Mouse (Mus musculus) kidney, postnatal 36 days (tissue): ENCODE data around the gene Pcbp3.

Source experiments
- DNase-seq, 2 experiments: peaks; one replicate each; pipeline ENCODE4 v3.0.0; 2021 to 2022; ENCODE audit warnings: mixed read lengths in 2 of 2

The Pcbp3 gene

GRCm38 (mm10) chr10:76844365-76844764, 117.3 kb downstream of the Pcbp3 start:
- DNase-seq: peak; percentile 36 to 39

- no peak for DNase-seq
Observed at GRCm38 (mm10) chr10:76842087-76842486, 119.6 kb downstream of the Pcbp3 start.

- DNase-seq: no peak
Observed at GRCm38 (mm10) chr10:76841220-76841619, 120.5 kb downstream of the Pcbp3 start.

- peak; percentile 48 to 52 for DNase-seq
Observed at GRCm38 (mm10) chr10:76840566-76840965, 121.1 kb downstream of the Pcbp3 start.

- peak; percentile 85 to 95 for DNase-seq
Observed at GRCm38 (mm10) chr10:76835497-76836357, 126.0 kb downstream of the Pcbp3 start.

GRCm38 (mm10) chr10:76832841-76833240, 128.8 kb downstream of the Pcbp3 start:
- no peak for DNase-seq

GRCm38 (mm10) chr10:76831915-76832314, 129.8 kb downstream of the Pcbp3 start:
- DNase-seq: no peak

- DNase-seq: no peak
Observed at GRCm38 (mm10) chr10:76831151-76831550, 130.5 kb downstream of the Pcbp3 start.

- no peak for DNase-seq
Observed at GRCm38 (mm10) chr10:76828936-76829335, 132.8 kb downstream of the Pcbp3 start.

GRCm38 (mm10) chr10:76822698-76823097, 139.0 kb downstream of the Pcbp3 start:
- no peak for DNase-seq

GRCm38 (mm10) chr10:76819321-76819720, 142.4 kb downstream of the Pcbp3 start:
- DNase-seq: peak; percentile 64 to 69

- DNase-seq: no peak
Observed at GRCm38 (mm10) chr10:76818337-76818736, 143.3 kb downstream of the Pcbp3 start.

- no peak for DNase-seq
Observed at GRCm38 (mm10) chr10:76816930-76817329, 144.8 kb downstream of the Pcbp3 start.

- no peak for DNase-seq
Observed at GRCm38 (mm10) chr10:76816436-76816835, 145.3 kb downstream of the Pcbp3 start.

- no peak for DNase-seq
Observed at GRCm38 (mm10) chr10:76815481-76815880, 146.2 kb downstream of the Pcbp3 start.

- no peak for DNase-seq
Observed at GRCm38 (mm10) chr10:76814811-76815210, 146.9 kb downstream of the Pcbp3 start.

- no peak for DNase-seq
Observed at GRCm38 (mm10) chr10:76809916-76810660, 151.6 kb downstream of the Pcbp3 start.

GRCm38 (mm10) chr10:76809439-76809838, 152.2 kb downstream of the Pcbp3 start:
- no peak for DNase-seq

GRCm38 (mm10) chr10:76808446-76809400, 153.0 kb downstream of the Pcbp3 start:
- DNase-seq: peak in 1 of 2 experiments; percentile 20

GRCm38 (mm10) chr10:76802500-76802885, 159.2 kb downstream of the Pcbp3 start:
- no peak for DNase-seq

GRCm38 (mm10) chr10:76801841-76802499, 159.7 kb downstream of the Pcbp3 start:
- DNase-seq: peak; percentile 41 to 42

GRCm38 (mm10) chr10:76801237-76801641, 160.4 kb downstream of the Pcbp3 start:
- no peak for DNase-seq
